Mouse (Mus musculus): ENCODE measurements around the gene Speg. TPM values are rescaled to one million over a fixed set of nuclear protein-coding genes. Genes with fewer than 3 reads are reported as not detected.
A peak's percentile ranks its signal among the peaks of the same experiment; 100 is the strongest.

Speg gene
- polyA plus RNA-seq, 1 experiment = 35.0 TPM

DNA sequence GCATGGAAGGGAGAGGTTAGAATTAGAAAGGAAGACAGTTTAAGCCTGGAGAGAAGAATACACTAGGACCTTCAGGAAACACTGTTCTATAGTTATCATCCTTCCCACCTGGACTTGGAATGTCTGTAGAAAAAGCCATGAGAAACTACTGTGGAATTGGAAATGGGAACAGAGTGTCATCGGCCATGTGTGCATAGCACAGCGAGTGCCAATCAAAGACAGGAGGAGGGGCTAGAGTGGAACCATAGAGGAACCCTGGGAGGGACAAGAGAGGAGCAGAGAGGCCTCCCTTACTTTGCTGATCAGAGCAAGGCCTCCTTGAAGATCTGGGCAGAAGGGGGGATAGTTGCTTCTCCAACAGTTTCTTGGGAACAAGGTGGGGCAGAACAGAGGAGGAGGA lies 4.1 kb downstream of the Speg start:
- TF ChIP-seq POLR2A (IDR thresholded peaks at IDR 0.05; ENCODE audit: borderline replicate concordance, extremely low read depth, low read depth, low read length) = no peak
- no peak for TF ChIP-seq CTCF (IDR thresholded peaks at IDR 0.05; ENCODE audit: insufficient read depth, low read length)
- Histone ChIP-seq H3K4me3 (replicated peaks; ENCODE audit: extremely low read depth, low read depth, low read length) (no peak overlapping the region), H3K4me1 (ENCODE audit: control insufficient read depth, insufficient read depth, low read length) (no peaks in the 10 kb centered on the region)
- WGBS = 64% methylated on average over 2 of the region's 2 CpGs
- no peak for DNase-seq

DNA sequence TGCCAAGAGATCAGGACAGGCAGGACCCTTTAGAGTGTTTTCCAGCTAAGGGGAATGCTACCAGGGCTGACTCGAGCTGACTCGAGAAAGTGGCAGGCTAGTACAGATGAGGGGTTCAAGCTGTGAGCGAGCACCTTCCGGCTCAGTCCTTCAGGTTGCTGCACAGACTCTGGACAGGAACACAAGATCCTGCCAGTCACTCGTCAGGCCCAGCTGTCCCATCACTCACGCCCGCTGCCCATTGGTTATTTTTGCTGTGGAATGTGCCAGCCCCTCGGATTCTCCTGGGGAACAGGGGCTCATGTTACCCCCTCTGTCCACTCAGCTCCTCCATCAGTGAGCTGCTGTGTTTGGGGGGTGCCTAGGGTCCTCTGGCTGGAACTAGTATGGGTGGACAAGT lies 4.8 kb downstream of the Speg start:
- Histone ChIP-seq H3K4me3 (replicated peaks; ENCODE audit: extremely low read depth, low read depth, low read length) (no peak overlapping the region), H3K4me1 (ENCODE audit: control insufficient read depth, insufficient read depth, low read length) (no peaks in the 10 kb centered on the region)
- TF ChIP-seq CTCF (IDR thresholded peaks at IDR 0.05; ENCODE audit: insufficient read depth, low read length) (no peak), POLR2A (IDR thresholded peaks at IDR 0.05; ENCODE audit: borderline replicate concordance, extremely low read depth, low read depth, low read length) (no peak)
- DNase-seq = no peak
- 71% methylated on average over 8 of the region's 8 CpGs for WGBS

- TF ChIP-seq CTCF (IDR thresholded peaks at IDR 0.05; ENCODE audit: insufficient read depth, low read length) (no peak), POLR2A (IDR thresholded peaks at IDR 0.05; ENCODE audit: borderline replicate concordance, extremely low read depth, low read depth, low read length) (no peak)
- DNase-seq = no peak
- no peaks in the 10 kb centered on the region for H3K4me1 ChIP-seq (ENCODE audit: control insufficient read depth, insufficient read depth, low read length)
- WGBS = 47% methylated on average over 2 of the region's 2 CpGs
- H3K4me3 ChIP-seq (replicated peaks; ENCODE audit: extremely low read depth, low read depth, low read length) = no peak overlapping the region
Observed at GRCm38 (mm10) chr1:75380951-75381350, 5.9 kb downstream of the Speg start.

DNA sequence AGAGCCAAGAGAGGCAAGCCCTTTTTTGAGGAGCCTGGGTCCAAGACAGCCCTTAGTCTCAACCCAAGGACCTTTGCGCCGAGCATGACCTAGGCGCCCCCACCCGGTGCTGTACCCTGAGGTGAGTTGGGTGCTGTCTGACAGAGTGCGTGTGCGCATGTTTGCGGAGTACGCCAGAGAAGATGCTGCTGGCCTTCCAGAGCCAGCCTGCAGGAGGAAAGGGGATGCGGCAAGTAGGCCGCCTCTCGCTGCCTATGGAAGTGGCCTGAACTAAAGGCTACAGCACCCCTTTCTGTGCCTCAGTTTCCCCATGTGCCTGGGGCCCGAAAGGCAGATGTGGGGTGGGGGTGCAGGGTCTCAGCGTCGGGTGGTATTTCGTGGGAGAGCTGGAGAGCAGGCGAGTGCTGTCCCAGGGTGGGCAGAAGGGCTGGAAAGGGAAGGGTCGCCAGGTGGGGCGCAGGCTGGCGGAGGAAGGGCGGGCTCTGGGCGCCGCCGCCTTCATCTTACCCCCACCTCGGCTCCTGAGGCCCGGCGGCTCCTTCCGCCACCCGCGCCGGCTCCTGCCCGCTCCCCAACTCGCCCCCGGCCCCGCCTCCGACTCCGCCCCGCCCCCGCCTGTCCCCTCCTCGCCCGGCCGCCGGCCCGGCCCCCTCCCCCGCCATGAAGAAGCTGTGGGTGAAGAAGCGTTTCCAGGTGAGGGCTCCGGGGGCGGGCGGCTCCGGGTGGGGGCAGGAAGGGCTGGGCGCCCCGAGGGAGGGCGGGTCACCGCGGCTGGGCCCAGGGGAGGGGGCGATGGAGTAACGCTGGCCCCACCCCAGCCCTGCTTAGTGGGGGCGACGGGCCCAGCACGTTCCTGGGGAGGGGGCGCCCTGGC lies 6.6 kb downstream of the Speg start:
- TF ChIP-seq CTCF (IDR thresholded peaks at IDR 0.05; ENCODE audit: insufficient read depth, low read length) = no peak
- no peak for DNase-seq
- Histone ChIP-seq H3K4me1 (ENCODE audit: control insufficient read depth, insufficient read depth, low read length) (no peaks in the 10 kb centered on the region), H3K4me3 (replicated peaks; ENCODE audit: extremely low read depth, low read depth, low read length) (peak overlapping the region; percentile 53)
- 8% methylated on average over 32 of the region's 60 CpGs for WGBS

- no peaks in the 10 kb centered on the region for H3K4me1 ChIP-seq (ENCODE audit: control insufficient read depth, insufficient read depth, low read length)
Observed at GRCm38 (mm10) chr1:75382356-75383071, 7.4 kb downstream of the Speg start.

DNA sequence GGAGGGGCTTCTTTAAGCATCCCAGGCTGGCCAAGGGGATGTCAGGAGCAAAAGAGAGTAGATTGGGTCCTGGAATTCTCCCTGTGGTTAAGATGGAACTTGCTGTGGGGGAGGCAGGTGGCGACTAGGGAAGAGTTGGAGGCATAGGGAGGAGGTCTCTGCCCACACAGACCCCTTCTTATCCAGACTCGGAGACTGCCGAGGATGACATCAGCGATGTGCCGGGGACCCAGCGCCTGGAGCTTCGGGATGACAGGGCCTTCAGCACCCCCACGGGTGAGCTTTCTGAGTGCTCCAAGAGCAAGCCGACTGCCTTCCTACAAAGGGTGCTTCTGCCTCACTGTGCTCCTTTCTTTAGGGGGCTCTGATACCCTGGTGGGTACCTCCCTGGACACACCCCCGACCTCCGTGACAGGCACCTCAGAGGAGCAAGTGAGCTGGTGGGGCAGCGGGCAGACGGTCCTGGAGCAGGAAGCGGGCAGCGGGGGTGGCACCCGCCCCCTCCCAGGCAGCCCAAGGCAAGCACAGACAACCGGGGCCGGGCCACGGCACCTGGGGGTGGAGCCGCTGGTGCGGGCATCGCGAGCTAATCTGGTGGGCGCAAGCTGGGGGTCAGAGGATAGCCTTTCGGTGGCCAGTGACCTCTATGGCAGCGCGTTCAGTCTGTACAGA lies 9.5 kb downstream of the Speg start:
- no peak for TF ChIP-seq POLR2A (IDR thresholded peaks at IDR 0.05; ENCODE audit: borderline replicate concordance, extremely low read depth, low read depth, low read length)
- TF ChIP-seq CTCF (IDR thresholded peaks at IDR 0.05; ENCODE audit: insufficient read depth, low read length) = no peak
- H3K4me1 ChIP-seq (ENCODE audit: control insufficient read depth, insufficient read depth, low read length) = no peaks in the 10 kb centered on the region
- DNase-seq = no peak
- no peak overlapping the region for H3K4me3 ChIP-seq (replicated peaks; ENCODE audit: extremely low read depth, low read depth, low read length)
- WGBS = 83% methylated on average over 27 of the region's 27 CpGs

More at GRCm38 (mm10) chr1:75382356-75383071, 7.4 kb downstream of the Speg start:
- H3K4me3 ChIP-seq (replicated peaks; ENCODE audit: extremely low read depth, low read depth, low read length) = peak overlapping the region; percentile 47
- TF ChIP-seq CTCF (IDR thresholded peaks at IDR 0.05; ENCODE audit: insufficient read depth, low read length) (no peak), POLR2A (IDR thresholded peaks at IDR 0.05; ENCODE audit: borderline replicate concordance, extremely low read depth, low read depth, low read length) (0 out of 2 replicates have a peak, but pooled peaks have one; percentile 18)
- no peak for DNase-seq
- WGBS = 4% methylated on average over 28 of the region's 28 CpGs

GRCm38 (mm10) chr1:75385142-75385730 lies 10.1 kb downstream of the Speg start:
- no peak for TF ChIP-seq CTCF (IDR thresholded peaks at IDR 0.05; ENCODE audit: insufficient read depth, low read length)
- no peak for TF ChIP-seq POLR2A (IDR thresholded peaks at IDR 0.05; ENCODE audit: borderline replicate concordance, extremely low read depth, low read depth, low read length)
- Histone ChIP-seq H3K4me3 (replicated peaks; ENCODE audit: extremely low read depth, low read depth, low read length) (no peak overlapping the region), H3K4me1 (ENCODE audit: control insufficient read depth, insufficient read depth, low read length) (no peaks in the 10 kb centered on the region)
- WGBS = 72% methylated on average over 20 of the region's 20 CpGs
- DNase-seq = no peak

DNA sequence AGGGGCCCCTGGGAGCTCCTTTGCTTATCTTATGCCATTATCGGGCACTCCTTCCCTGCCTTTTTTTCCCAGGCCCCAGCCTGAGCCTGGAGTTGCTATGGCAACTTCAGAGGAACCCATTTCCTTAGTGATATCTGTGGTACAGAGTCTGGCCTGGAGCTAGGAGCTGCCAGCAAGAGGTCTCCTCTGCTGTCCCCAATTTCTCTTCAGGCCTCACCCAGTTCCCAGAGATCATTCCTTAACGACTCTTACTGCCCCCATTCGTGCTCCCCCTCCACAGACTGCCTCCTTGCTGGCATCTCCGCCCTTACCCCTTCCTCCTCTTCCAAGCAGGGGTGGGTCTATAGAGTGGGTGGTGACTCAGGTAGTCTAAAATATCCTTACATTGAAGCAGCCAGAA lies 11.1 kb downstream of the Speg start:
- 41% methylated on average over 4 of the region's 4 CpGs for WGBS
- TF ChIP-seq POLR2A (IDR thresholded peaks at IDR 0.05; ENCODE audit: borderline replicate concordance, extremely low read depth, low read depth, low read length) (no peak), CTCF (IDR thresholded peaks at IDR 0.05; ENCODE audit: insufficient read depth, low read length) (no peak)
- no peak for DNase-seq
- no peak overlapping the region for H3K4me3 ChIP-seq (replicated peaks; ENCODE audit: extremely low read depth, low read depth, low read length)
- H3K4me1 ChIP-seq (ENCODE audit: control insufficient read depth, insufficient read depth, low read length) = no peaks in the 10 kb centered on the region

- Histone ChIP-seq H3K4me1 (ENCODE audit: control insufficient read depth, insufficient read depth, low read length) (no peaks in the 10 kb centered on the region), H3K4me3 (replicated peaks; ENCODE audit: extremely low read depth, low read depth, low read length) (no peak overlapping the region)
- no peak for DNase-seq
- 31% methylated on average over 7 of the region's 7 CpGs for WGBS
- TF ChIP-seq POLR2A (IDR thresholded peaks at IDR 0.05; ENCODE audit: borderline replicate concordance, extremely low read depth, low read depth, low read length) = no peak
- no peak for TF ChIP-seq CTCF (IDR thresholded peaks at IDR 0.05; ENCODE audit: insufficient read depth, low read length)
Observed at GRCm38 (mm10) chr1:75387469-75387928, 12.4 kb downstream of the Speg start.
